Mouse (Mus musculus) CH12.LX (cell line): ENCODE data around the gene Oas1d. TPM values are rescaled to one million over a fixed set of nuclear protein-coding genes. Genes with fewer than 3 reads are reported as not detected.
"Not testable (repeated sequence)": the region's sequence is repeated elsewhere in the genome, so short reads cannot be mapped to it uniquely, and the experiment has no call there.

Source experiments
- DNase-seq: peaks from one replicate; pipeline ENCODE4 v3.0.0-alpha.2; 2013; ENCODE audit errors: extremely low read depth
- H3K27ac ChIP-seq: 2 replicates; pipeline ENCODE4 v1.5.1; 2012; ENCODE audit warnings: low read depth, mild to moderate bottlenecking, control low read depth, moderate library complexity; ENCODE audit not compliant: insufficient read depth
- H3K27me3 ChIP-seq: replicated peaks from 2 replicates; pipeline ENCODE3; 2012; ENCODE audit warnings: inconsistent platforms
- H3K36me3 ChIP-seq, 2 experiments: replicated peaks in 1 of 2; 2 replicates each; pipeline versions ENCODE3 to v1.6.1; 2012; ENCODE audit warnings: inconsistent platforms in 1 of 2, low read length in 1 of 2, mild to moderate bottlenecking in 1 of 2, mixed read lengths in 1 of 2, moderate library complexity in 1 of 2; ENCODE audit not compliant: control insufficient read depth in 1 of 2, insufficient read depth in 1 of 2
- H3K4me1 ChIP-seq, 2 experiments: 2 replicates each; pipeline ENCODE4 v1.6.1; 2012; ENCODE audit warnings: inconsistent platforms in 1 of 2, moderate library complexity in 1 of 2; ENCODE audit not compliant: insufficient read depth in 2 of 2, control insufficient read depth in 1 of 2
- H3K4me2 ChIP-seq: 2 replicates; pipeline ENCODE4 v1.6.1; 2012; ENCODE audit warnings: low read depth, mild to moderate bottlenecking, control low read depth; ENCODE audit not compliant: poor library complexity, insufficient read depth, severe bottlenecking
- H3K4me3 ChIP-seq, 3 experiments: fragments of 150-350 bp in 1 of 3; sonication (generic) in 1 of 3; replicated peaks in 1 of 3; 2 replicates each; pipeline versions ENCODE3 to v1.5.1; 2011 to 2012; ENCODE audit warnings: low read depth in 2 of 3, low read length in 2 of 3, mild to moderate bottlenecking in 2 of 3, moderate library complexity in 2 of 3, control low read depth in 1 of 3, improper control_type of control experiment in 1 of 3, inconsistent platforms in 1 of 3, mixed read lengths in 1 of 3; ENCODE audit not compliant: poor library complexity in 1 of 3
- H3K79me2 ChIP-seq: replicated peaks from 2 replicates; pipeline ENCODE4 v1.6.1; 2012; ENCODE audit warnings: mild to moderate bottlenecking, moderate library complexity; ENCODE audit not compliant: control insufficient read depth, poor library complexity, insufficient read depth, severe bottlenecking; ENCODE audit errors: extremely low read depth
- H3K9ac ChIP-seq: 2 replicates; pipeline ENCODE4 v1.6.1; 2012; ENCODE audit warnings: low read depth, mild to moderate bottlenecking, control low read depth, moderate library complexity; ENCODE audit not compliant: insufficient read depth
- H3K9me3 ChIP-seq: replicated peaks from 2 replicates; pipeline ENCODE3; 2012; ENCODE audit warnings: low read length, inconsistent platforms, mixed read lengths
- BHLHE40 ChIP-seq: IDR thresholded peaks from 2 replicates; pipeline ENCODE4 v1.6.1; 2011; ENCODE audit warnings: mild to moderate bottlenecking, low read depth, low read length, improper control_type of control experiment
- CHD2 ChIP-seq: IDR thresholded peaks from 2 replicates; pipeline ENCODE4 v1.6.1; 2011; ENCODE audit warnings: low read length, improper control_type of control experiment
- CTCF ChIP-seq, 2 experiments: IDR thresholded peaks in 1 of 2; conservative IDR thresholded peaks in 1 of 2; 2 replicates each; pipeline ENCODE4 v1.5.1; 2011 to 2012; ENCODE audit warnings: low read depth in 2 of 2, low read length in 2 of 2, improper control_type of control experiment in 1 of 2, inconsistent platforms in 1 of 2, mild to moderate bottlenecking in 1 of 2, moderate library complexity in 1 of 2
- HCFC1 ChIP-seq: IDR thresholded peaks from 2 replicates; pipeline ENCODE4 v1.6.1; 2012; ENCODE audit warnings: low read depth, mild to moderate bottlenecking, inconsistent platforms, low read length, improper control_type of control experiment
- JUN ChIP-seq: IDR thresholded peaks from 2 replicates; pipeline ENCODE4 v1.6.1; 2011; ENCODE audit warnings: low read depth, mild to moderate bottlenecking, low read length, improper control_type of control experiment, moderate library complexity; ENCODE audit not compliant: insufficient read depth
- JUND ChIP-seq: conservative IDR thresholded peaks from 2 replicates; pipeline ENCODE4 v1.6.1; 2011; ENCODE audit warnings: low read depth, low read length, improper control_type of control experiment
- KAT2A ChIP-seq: IDR thresholded peaks from 2 replicates; pipeline ENCODE4 v1.6.1; 2012; ENCODE audit warnings: low read length, improper control_type of control experiment, inconsistent platforms; ENCODE audit not compliant: insufficient replicate concordance
- MAFK ChIP-seq: IDR thresholded peaks from 2 replicates; pipeline ENCODE4 v1.6.1; 2011; ENCODE audit warnings: low read length, improper control_type of control experiment; ENCODE audit not compliant: insufficient replicate concordance
- MAX ChIP-seq: IDR thresholded peaks from 2 replicates; pipeline ENCODE4 v1.6.1; 2011; ENCODE audit warnings: low read length, improper control_type of control experiment
- MAZ ChIP-seq: IDR thresholded peaks from 2 replicates; pipeline ENCODE4 v1.6.1; 2012; ENCODE audit warnings: low read depth, mild to moderate bottlenecking, inconsistent platforms, low read length, improper control_type of control experiment, moderate library complexity
- MEF2A ChIP-seq: IDR thresholded peaks from 2 replicates; pipeline ENCODE4 v1.6.1; 2014; ENCODE audit warnings: low read depth, mild to moderate bottlenecking, inconsistent platforms, low read length, improper control_type of control experiment, borderline replicate concordance
- MYC ChIP-seq: IDR thresholded peaks from 2 replicates; pipeline ENCODE4 v1.6.1; 2011; ENCODE audit warnings: low read depth, mild to moderate bottlenecking, improper control_type of control experiment, low read length
- POLR2AphosphoS2 ChIP-seq: IDR thresholded peaks from 2 replicates; pipeline ENCODE4 v1.6.1; 2011; ENCODE audit warnings: low read depth, low read length, improper control_type of control experiment
- USF1 ChIP-seq: IDR thresholded peaks from 2 replicates; pipeline ENCODE4 v1.6.1; 2014; ENCODE audit warnings: low read depth, mild to moderate bottlenecking, inconsistent platforms, low read length, improper control_type of control experiment
- USF2 ChIP-seq: conservative IDR thresholded peaks from 2 replicates; pipeline ENCODE4 v1.6.1; 2011; ENCODE audit warnings: low read depth, low read length, improper control_type of control experiment
- ZC3H11A ChIP-seq: IDR thresholded peaks from 2 replicates; pipeline ENCODE4 v1.6.1; 2012; ENCODE audit warnings: low read depth, mild to moderate bottlenecking, inconsistent platforms, low read length, improper control_type of control experiment
- ZKSCAN1 ChIP-seq: IDR thresholded peaks from 2 replicates; pipeline ENCODE4 v1.6.1; 2012; ENCODE audit warnings: low read depth, inconsistent platforms, low read length, improper control_type of control experiment, borderline replicate concordance
- ZNF384 ChIP-seq: IDR thresholded peaks from 2 replicates; pipeline ENCODE4 v1.6.1; 2012; ENCODE audit warnings: low read depth, low read length, improper control_type of control experiment, inconsistent platforms
- dilution Hi-C: fragments of 300-500 bp; cut with MboI; formaldehyde crosslinking; loops from 2 replicates; pipeline ENCODE4 v1.14.3; 2020; ENCODE audit warnings: low sequenced_read_pairs; ENCODE audit not compliant: extremely low pct_unique_long_range_greater_than_20kb, extremely low pct_ligation_motif_present
- in situ Hi-C: fragments of 300-500 bp; cut with MboI; formaldehyde crosslinking; loops from 3 replicates; pipeline ENCODE4 v1.14.3; 2019; ENCODE audit warnings: low sequenced_read_pairs, low pct_ligation_motif_present, low pct_unique_long_range_greater_than_20kb, mixed read lengths
- polyA plus RNA-seq: library from polyadenylated mRNA; unstranded; fragments of >175 nt; gene quantifications from 2 replicates; pipeline ENCODE4 v1.2.1, GENCODE M21; 2012; ENCODE audit warnings: low read depth; ENCODE audit not compliant: insufficient read length
- total RNA-seq, 2 experiments: library from RNA; depleted of rRNA; stranded (reverse); fragments of 300-350 nt in 1 of 2; fragments of >200 nt in 1 of 2; gene quantifications; 2 replicates each; pipeline ENCODE4 v1.2.3; 2012 to 2014

The Oas1d gene
- total and polyA plus RNA-seq, 3 experiments: not detected

DNA sequence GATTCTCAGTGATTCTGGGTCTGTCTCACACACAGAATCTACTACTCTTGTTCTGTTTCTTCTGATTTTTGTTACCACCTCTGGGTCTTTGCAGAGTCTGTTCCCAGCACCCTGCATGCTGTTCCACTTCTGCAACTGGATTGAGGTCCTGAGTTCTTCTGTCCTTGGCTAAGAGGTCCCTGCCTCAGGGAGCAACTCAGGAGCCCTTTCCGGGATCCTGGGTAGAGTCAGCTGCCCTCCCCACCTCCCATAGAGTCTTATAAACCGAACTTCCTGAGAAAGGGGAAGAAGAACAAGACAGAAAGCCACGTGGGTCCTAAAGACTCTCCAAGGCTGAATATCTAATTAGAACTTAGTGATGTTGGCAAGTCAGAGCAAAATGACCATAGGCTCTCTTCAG, 23.3 kb upstream of the Oas1d start:
- H3K4me1 ChIP-seq: no peaks in the 10 kb centered on the region
- TF ChIP-seq MAFK (no peak), HCFC1 (no peak), MAZ (no peak), MYC (no peak), KAT2A (no peak), POLR2AphosphoS2 (no peak), ZNF384 (no peak), MAX (no peak), CTCF (conservative IDR thresholded peaks at IDR 0.05 in 1 of 2, IDR thresholded peaks at IDR 0.05 in 1 of 2; ENCODE audit: low read depth in 2 of 2, low read length in 2 of 2) (no peak), MEF2A (no peak), ZKSCAN1 (no peak), JUN (no peak), BHLHE40 (no peak), ZC3H11A (no peak), USF1 (no peak), USF2 (no peak), JUND (no peak), CHD2 (no peak)
- TF ChIP-seq, all 38 proteins: peak for 0
- Histone ChIP-seq H3K4me3 (no peak overlapping the region), H3K4me2 (no peak overlapping the region), H3K9ac (no peak overlapping the region), H3K27ac (no peak overlapping the region), H3K27me3 (peaks cover 4% of the 10 kb centered on the region), H3K79me2 (no peaks in the 10 kb centered on the region), H3K36me3 (no peaks in the 10 kb centered on the region), H3K9me3 (peaks cover 8% of the 10 kb centered on the region)
- dilution Hi-C loops (no loop called here), in situ Hi-C loops (no loop called here)
- DNase-seq: no peak

DNA sequence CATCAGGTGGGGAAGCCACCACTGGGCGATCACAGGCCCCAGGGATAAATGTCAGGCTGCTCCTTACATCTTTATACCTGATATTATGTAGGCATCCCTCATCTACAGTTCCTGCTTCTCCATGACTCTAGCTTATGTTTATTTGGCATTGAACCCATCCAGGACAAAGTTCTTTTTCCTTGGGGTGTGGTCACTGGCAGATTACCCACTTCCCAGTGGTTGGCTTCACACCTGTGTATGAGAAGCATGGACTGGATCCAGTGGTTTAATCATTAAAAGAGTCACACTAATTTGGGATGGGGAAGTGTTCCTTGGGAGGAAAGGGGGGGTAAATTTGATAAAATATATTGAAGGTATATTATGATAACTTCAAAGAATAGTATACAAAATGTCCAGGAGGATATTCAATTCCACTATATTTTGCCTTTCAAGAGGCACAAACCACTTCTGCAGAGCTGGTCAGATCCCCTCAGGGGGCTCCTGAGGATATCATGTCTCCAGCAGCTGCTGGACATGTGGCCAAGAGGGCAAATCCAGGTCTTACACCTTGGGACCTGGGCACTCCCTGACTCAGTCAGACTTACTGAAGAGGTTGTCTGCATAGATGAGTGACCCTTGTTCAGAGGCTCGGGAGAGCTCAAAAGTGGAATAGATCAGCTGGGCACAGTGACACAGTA, 22.6 kb upstream of the Oas1d start:
- DNase-seq, H3K27me3 ChIP-seq, H3K4me1 ChIP-seq, H3K4me3 ChIP-seq, dilution Hi-C loops, H3K9me3 ChIP-seq, in situ Hi-C loops, H3K36me3 ChIP-seq, H3K27ac ChIP-seq, H3K4me2 ChIP-seq, H3K79me2 ChIP-seq, H3K9ac ChIP-seq: not testable (repeated sequence)
